Mouse (Mus musculus) midbrain, embryonic 13.5 days (tissue): ENCODE measurements at regions not wholly inside any gene's neighbourhood (a gene's known extent, or its start where the extent isn't known, plus 50 kb on each side); places are given as distances from the start of the nearest gene placed in this dataset.

Experiments used
- ATAC-seq: fragments of 200-750 bp; cut with Nextera tagmentation; 2 replicates; pipeline ENCODE4 v1.8.0; 2017; ENCODE audit warnings: mild to moderate bottlenecking, moderate TSS enrichment, moderate library complexity
- H3K27ac ChIP-seq: fragments of 300-500 bp; sonication (generic); 2 replicates; pipeline ENCODE4 v1.5.1; 2015; ENCODE audit warnings: inconsistent platforms, mild to moderate bottlenecking, moderate library complexity
- H3K27me3 ChIP-seq: fragments of 300-500 bp; sonication (generic); 2 replicates; pipeline ENCODE4 v1.6.1; 2015; ENCODE audit warnings: mild to moderate bottlenecking, inconsistent platforms
- H3K36me3 ChIP-seq: fragments of 300-500 bp; sonication (generic); 2 replicates; pipeline ENCODE4 v1.6.1; 2015; ENCODE audit warnings: mild to moderate bottlenecking, inconsistent platforms
- H3K4me1 ChIP-seq: fragments of 300-500 bp; sonication (generic); replicated peaks from 2 replicates; pipeline ENCODE4 v1.6.1; 2015; ENCODE audit warnings: inconsistent platforms
- H3K4me2 ChIP-seq: fragments of 300-500 bp; sonication (generic); replicated peaks from 2 replicates; pipeline ENCODE4 v1.6.1; 2015; ENCODE audit warnings: moderate library complexity, mild to moderate bottlenecking, inconsistent platforms
- H3K4me3 ChIP-seq: fragments of 300-500 bp; sonication (generic); replicated peaks from 2 replicates; pipeline ENCODE4 v1.5.1; 2015; ENCODE audit warnings: mild to moderate bottlenecking, inconsistent platforms
- H3K9ac ChIP-seq: fragments of 300-500 bp; sonication (generic); replicated peaks from 2 replicates; pipeline ENCODE4 v1.6.1; 2015; ENCODE audit warnings: mild to moderate bottlenecking, inconsistent platforms
- H3K9me3 ChIP-seq: fragments of 300-500 bp; sonication (generic); 2 replicates; pipeline ENCODE4 v1.6.1; 2016; ENCODE audit warnings: mild to moderate bottlenecking, inconsistent platforms
- WGBS: fragments of 180-500 bp; shearing (Covaris S2); methylation state at CpG from one replicate; pipeline ENCODE4 v1.1.7; 2015; 5-methylcytosine and 5-hydroxymethylcytosine counted together

GRCm38 (mm10) chr13:37506046-37506445 lies 161.0 kb downstream of the Ly86 start:
- Histone ChIP-seq H3K36me3 (no peaks in the 10 kb centered on the region), H3K4me3 (no peak overlapping the region), H3K27me3 (peaks cover 13% of the 10 kb centered on the region; the same call in 1 of the 2 replicates), H3K4me2 (no peak overlapping the region), H3K27ac (no peak overlapping the region), H3K9ac (no peak overlapping the region), H3K9me3 (no peaks in the 10 kb centered on the region), H3K4me1 (peaks cover 30% of the 10 kb centered on the region)
- no peak for ATAC-seq
- WGBS, result 71% methylated on average over 10 of the region's 10 CpGs

- Histone ChIP-seq H3K36me3 (no peaks in the 10 kb centered on the region), H3K27me3 (peaks cover 17% of the 10 kb centered on the region; the same call in 1 of the 2 replicates), H3K4me2 (no peak overlapping the region), H3K27ac (no peak overlapping the region), H3K4me3 (no peak overlapping the region), H3K4me1 (peaks cover 30% of the 10 kb centered on the region), H3K9me3 (no peaks in the 10 kb centered on the region), H3K9ac (no peak overlapping the region)
- WGBS, result 68% methylated on average over 8 of the region's 8 CpGs
- ATAC-seq, result no peak
Measured at GRCm38 (mm10) chr13:37506701-37507100, 161.7 kb downstream of the Ly86 start.

- no peak for ATAC-seq
- Histone ChIP-seq H3K4me3 (no peak overlapping the region), H3K4me2 (no peak overlapping the region), H3K9me3 (no peaks in the 10 kb centered on the region), H3K9ac (no peak overlapping the region), H3K36me3 (no peaks in the 10 kb centered on the region), H3K27ac (no peak overlapping the region), H3K4me1 (peaks cover 30% of the 10 kb centered on the region), H3K27me3 (peaks cover 20% of the 10 kb centered on the region; the same call in 1 of the 2 replicates)
- WGBS, result 79% methylated on average over 5 of the region's 5 CpGs
Measured at GRCm38 (mm10) chr13:37507146-37507545, 162.1 kb downstream of the Ly86 start.

- 44% methylated on average over 19 of the region's 19 CpGs for WGBS
- H3K27ac ChIP-seq, result peak overlapping the region; percentile 22
- no peak overlapping the region for H3K4me2 ChIP-seq
- H3K9me3 ChIP-seq, result no peaks in the 10 kb centered on the region
- H3K36me3 ChIP-seq, result no peaks in the 10 kb centered on the region
- ATAC-seq, result peak; percentile 32; the same call in 1 of the 2 replicates
- no peak overlapping the region for H3K9ac ChIP-seq
- no peak overlapping the region for H3K4me3 ChIP-seq
- peaks cover 35% of the 10 kb centered on the region for H3K4me1 ChIP-seq
- H3K27me3 ChIP-seq, result peaks cover 27% of the 10 kb centered on the region; the same call in 1 of the 2 replicates
Measured at GRCm38 (mm10) chr13:37508385-37509351, 163.7 kb downstream of the Ly86 start.

- H3K4me1 ChIP-seq, result peaks cover 39% of the 10 kb centered on the region
- H3K9ac ChIP-seq, result no peak overlapping the region
- no peak overlapping the region for H3K4me3 ChIP-seq
- H3K27me3 ChIP-seq, result peaks cover 27% of the 10 kb centered on the region; the same call in 1 of the 2 replicates
- no peak overlapping the region for H3K4me2 ChIP-seq
- peak; percentile 50 for ATAC-seq
- H3K9me3 ChIP-seq, result no peaks in the 10 kb centered on the region
- H3K36me3 ChIP-seq, result no peaks in the 10 kb centered on the region
- WGBS, result 23% methylated on average over 12 of the region's 12 CpGs
- peak overlapping the region; percentile 40 for H3K27ac ChIP-seq
Measured at GRCm38 (mm10) chr13:37509352-37509851, 164.4 kb downstream of the Ly86 start.

- Histone ChIP-seq H3K36me3 (no peaks in the 10 kb centered on the region), H3K27ac (no peak overlapping the region), H3K27me3 (peaks cover 29% of the 10 kb centered on the region), H3K9ac (no peak overlapping the region), H3K4me3 (no peak overlapping the region), H3K4me1 (peaks cover 46% of the 10 kb centered on the region), H3K9me3 (no peaks in the 10 kb centered on the region), H3K4me2 (no peak overlapping the region)
- no peak for ATAC-seq
- 68% methylated on average over 6 of the region's 6 CpGs for WGBS
Measured at GRCm38 (mm10) chr13:37510511-37510910, 165.5 kb downstream of the Ly86 start.

- no peak overlapping the region for H3K4me3 ChIP-seq
- WGBS, result 80% methylated on average over 6 of the region's 6 CpGs
- peaks cover 42% of the 10 kb centered on the region for H3K4me1 ChIP-seq
- H3K9ac ChIP-seq, result no peak overlapping the region
- no peaks in the 10 kb centered on the region for H3K36me3 ChIP-seq
- H3K4me2 ChIP-seq, result no peak overlapping the region
- no peak overlapping the region for H3K27ac ChIP-seq
- no peak for ATAC-seq
- peaks cover 27% of the 10 kb centered on the region for H3K27me3 ChIP-seq
- no peaks in the 10 kb centered on the region for H3K9me3 ChIP-seq
Measured at GRCm38 (mm10) chr13:37511006-37511405, 166.0 kb downstream of the Ly86 start.

GRCm38 (mm10) chr13:37511406-37511805 lies 166.4 kb downstream of the Ly86 start:
- 87% methylated on average over 4 of the region's 4 CpGs for WGBS
- Histone ChIP-seq H3K9ac (no peak overlapping the region), H3K4me1 (peaks cover 40% of the 10 kb centered on the region), H3K4me3 (no peak overlapping the region), H3K9me3 (no peaks in the 10 kb centered on the region), H3K36me3 (no peaks in the 10 kb centered on the region), H3K27ac (no peak overlapping the region), H3K4me2 (no peak overlapping the region), H3K27me3 (peaks cover 27% of the 10 kb centered on the region)
- ATAC-seq, result no peak

- WGBS, result 76% methylated on average over 3 of the region's 3 CpGs
- no peak for ATAC-seq
- Histone ChIP-seq H3K4me1 (peaks cover 50% of the 10 kb centered on the region), H3K9ac (no peak overlapping the region), H3K27ac (0 out of 2 replicates have a peak overlapping the region, but pooled peaks have one; percentile 53), H3K4me2 (no peak overlapping the region), H3K9me3 (no peaks in the 10 kb centered on the region), H3K36me3 (no peaks in the 10 kb centered on the region), H3K27me3 (peaks cover 29% of the 10 kb centered on the region), H3K4me3 (no peak overlapping the region)
Measured at GRCm38 (mm10) chr13:37512781-37513180, 167.8 kb downstream of the Ly86 start.

- H3K4me3 ChIP-seq, result no peak overlapping the region; the same call in 1 of the 2 replicates
- peaks cover 25% of the 10 kb centered on the region for H3K27me3 ChIP-seq
- peaks cover 50% of the 10 kb centered on the region for H3K4me1 ChIP-seq
- no peaks in the 10 kb centered on the region for H3K36me3 ChIP-seq
- H3K9ac ChIP-seq, result peak overlapping the region; percentile 34
- peak overlapping the region; percentile 91 for H3K27ac ChIP-seq
- WGBS, result 33% methylated on average over 2 of the region's 2 CpGs
- peak; percentile 4; the same call in 1 of the 2 replicates for ATAC-seq
- H3K4me2 ChIP-seq, result peak overlapping the region; percentile 49
- no peaks in the 10 kb centered on the region for H3K9me3 ChIP-seq
Measured at GRCm38 (mm10) chr13:37513206-37513904, 168.3 kb downstream of the Ly86 start.

GRCm38 (mm10) chr13:37513905-37514607 lies 169.0 kb downstream of the Ly86 start:
- 3% methylated on average over 23 of the region's 23 CpGs for WGBS
- H3K9ac ChIP-seq, result peak overlapping the region; percentile 34
- H3K4me3 ChIP-seq, result peak overlapping the region; percentile 20

More at GRCm38 (mm10) chr13:37513905-37514607, 169.0 kb downstream of the Ly86 start:
- H3K4me2 ChIP-seq, result peak overlapping the region; percentile 49
- H3K9me3 ChIP-seq, result no peaks in the 10 kb centered on the region
- H3K27me3 ChIP-seq, result peaks cover 30% of the 10 kb centered on the region
- no peaks in the 10 kb centered on the region for H3K36me3 ChIP-seq
- H3K27ac ChIP-seq, result peak overlapping the region; percentile 91
- peaks cover 44% of the 10 kb centered on the region for H3K4me1 ChIP-seq
- ATAC-seq, result peak; percentile 89
